8 mouse cellular contexts compared by ENCODE assay signal in genomic region chr16:23898840-23899239, GRCm38 (mm10). TPM values are rescaled to one million over a fixed set of nuclear protein-coding genes. Genes with fewer than 3 reads are reported as not detected.
A peak's percentile ranks its signal among the peaks of the same experiment; 100 is the strongest.
DNase-seq lines count a peak whose midpoint lies in the region; ATAC-seq lines count a peak whose summit lies in the region.

No protein-coding gene starts in this region.

- H3K9ac ChIP-seq in forebrain, embryonic 15.5 days (replicated peaks) = no peak overlapping the region
- H3K9ac ChIP-seq in neural tube, embryonic 15.5 days (replicated peaks) = 0 out of 2 replicates have a peak overlapping the region, but pooled peaks have one; percentile 5

- no peaks in the 10 kb centered on the region for H3K36me3 ChIP-seq in forebrain, embryonic 15.5 days
- H3K36me3 ChIP-seq in neural tube, embryonic 15.5 days = no peaks in the 10 kb centered on the region

- no peaks in the 10 kb centered on the region for H3K9me3 ChIP-seq in forebrain, embryonic 15.5 days
- no peaks in the 10 kb centered on the region for H3K9me3 ChIP-seq in neural tube, embryonic 15.5 days (replicated peaks)

- peak overlapping the region; percentile 61 for H3K4me2 ChIP-seq in forebrain, embryonic 15.5 days (replicated peaks)
- peak overlapping the region; percentile 61 for H3K4me2 ChIP-seq in neural tube, embryonic 15.5 days

- intact Hi-C loops in heart, postnatal 25 days (cut with DNase I) = loop anchor here (1.0 to 2.0 kb wide), 3 partner anchors 54 to 447 kb away; no protein-coding TSS in a partner anchor

- ATAC-seq in forebrain, embryonic 15.5 days (replicated peaks) = peak; percentile 89
- peak; percentile 91 for ATAC-seq in neural tube, embryonic 15.5 days (ENCODE audit: low FRiP score)

- H3K27ac ChIP-seq in forebrain, embryonic 15.5 days (replicated peaks) = no peak overlapping the region
- H3K27ac ChIP-seq in neural tube, embryonic 15.5 days (replicated peaks) = peak overlapping the region; percentile 51; the same call in 1 of the 2 replicates

- DNase-seq in CD4-positive, CD25-positive, alpha-beta regulatory T cell, adult 2 months (ENCODE audit: low read depth, low spot score) = peak; percentile 83
- DNase-seq in c-Kit-positive CD71-positive TER-119-positive erythroid progenitor cells, embryonic 14.5 days (ENCODE audit: low spot score) = peak; percentile 22
- peak; percentile 12 for DNase-seq in heart, postnatal 25 days (ENCODE audit: low spot score)
- peak; percentile 88 for DNase-seq in layer of hippocampus, adult 11-12 months (ENCODE audit: low spot score)
- peak; percentile 58 to 70 for DNase-seq in lung, adult 18-20 months
- DNase-seq in testis, postnatal 10 days (ENCODE audit: low spot score) = peak; percentile 90

- peaks cover 14% of the 10 kb centered on the region for H3K4me1 ChIP-seq in forebrain, embryonic 15.5 days
- H3K4me1 ChIP-seq in neural tube, embryonic 15.5 days = peaks cover 14% of the 10 kb centered on the region

- 0 out of 2 replicates have a peak, but pooled peaks cover 3% of the 10 kb centered on the region for H3K27me3 ChIP-seq in forebrain, embryonic 15.5 days
- no peaks in the 10 kb centered on the region for H3K27me3 ChIP-seq in neural tube, embryonic 15.5 days (replicated peaks)

- 12% methylated on average over 12 of the region's 12 CpGs for WGBS in forebrain, embryonic 15.5 days
- 12% methylated on average over 12 of the region's 12 CpGs for WGBS in neural tube, embryonic 15.5 days

- peak overlapping the region; percentile 35 for H3K4me3 ChIP-seq in forebrain, embryonic 15.5 days
- no peak overlapping the region for H3K4me3 ChIP-seq in neural tube, embryonic 15.5 days (replicated peaks)

RNA-seq across cellular contexts. Expression of gene Sst, which starts 8.1 kb away (rescaled TPM):
- 200 and 208 TPM in 2 replicates for polyA plus RNA-seq in forebrain, embryonic 15.5 days (2015; fragmentation: Nextera tagmentation; extraction: Ambion mirVana)
- not detected for total RNA-seq in heart, postnatal 25 days (2021)
- polyA plus RNA-seq in neural tube, embryonic 15.5 days (2015; fragmentation: Nextera tagmentation; extraction: Ambion mirVana) = 237 and 269 TPM in 2 replicates

RNA-seq across cellular contexts. Expression of gene Rtp2, which starts 33.4 kb away (rescaled TPM):
- not detected in 2 replicates for polyA plus RNA-seq in forebrain, embryonic 15.5 days (2015; fragmentation: Nextera tagmentation; extraction: Ambion mirVana)
- not detected for total RNA-seq in heart, postnatal 25 days (2021)
- polyA plus RNA-seq in neural tube, embryonic 15.5 days (2015; fragmentation: Nextera tagmentation; extraction: Ambion mirVana) = not detected in 2 replicates

Comparison
In these comparisons a context has a peak if more than half of its experiments do, and no peak if none do; other contexts are left out.
1. DNase-seq: peak in every context shown above with its lines; median percentile 90 in testis, postnatal 10 days; 88 in layer of hippocampus, adult 11-12 months; 83 in CD4-positive, CD25-positive, alpha-beta regulatory T cell, adult 2 months; 64 in lung, adult 18-20 months; 22 in c-Kit-positive CD71-positive TER-119-positive erythroid progenitor cells, embryonic 14.5 days; 12 in heart, postnatal 25 days.